Mouse (Mus musculus) heart, embryonic 11.5 days (tissue): Measurements from ENCODE around the gene Gm10644. TPM values are rescaled to one million over a fixed set of nuclear protein-coding genes. Genes with fewer than 3 reads are reported as not detected.

ENCODE experiments used
- ATAC-seq: fragments of 200-750 bp; cut with Nextera tagmentation; replicated peaks from 2 replicates; pipeline ENCODE4 v1.8.0; 2017; ENCODE audit warnings: moderate library complexity; ENCODE audit not compliant: insufficient number of reproducible peaks, low FRiP score, low TSS enrichment
- H3K27ac ChIP-seq: fragments of 300-500 bp; sonication (generic); 2 replicates; pipeline ENCODE4 v1.5.1; 2014; ENCODE audit warnings: mild to moderate bottlenecking, low read depth, low read length
- H3K27me3 ChIP-seq: fragments of 300-500 bp; sonication (generic); 2 replicates; pipeline ENCODE4 v1.6.1; 2014; ENCODE audit warnings: mild to moderate bottlenecking, low read length, mixed read lengths; ENCODE audit not compliant: control insufficient read depth, insufficient read depth
- H3K36me3 ChIP-seq: fragments of 300-500 bp; sonication (generic); 2 replicates; pipeline ENCODE4 v1.6.1; 2014; ENCODE audit warnings: mild to moderate bottlenecking, low read length, moderate library complexity, mixed read lengths; ENCODE audit not compliant: control insufficient read depth, insufficient read depth
- H3K4me1 ChIP-seq: fragments of 300-500 bp; sonication (generic); 2 replicates; pipeline ENCODE4 v1.6.1; 2014; ENCODE audit warnings: low read length; ENCODE audit not compliant: control insufficient read depth, insufficient read depth
- H3K4me2 ChIP-seq: fragments of 300-500 bp; sonication (generic); 2 replicates; pipeline ENCODE4 v1.6.1; 2014; ENCODE audit warnings: mild to moderate bottlenecking, moderate library complexity
- H3K4me3 ChIP-seq: fragments of 300-500 bp; sonication (generic); 2 replicates; pipeline ENCODE4 v1.5.1; 2014; ENCODE audit warnings: low read depth, low read length
- H3K9ac ChIP-seq: fragments of 300-500 bp; sonication (generic); 2 replicates; pipeline ENCODE4 v1.6.1; 2014; ENCODE audit warnings: mild to moderate bottlenecking, low read depth, low read length, moderate library complexity
- H3K9me3 ChIP-seq: fragments of 300-500 bp; sonication (generic); replicated peaks from 2 replicates; pipeline ENCODE4 v1.6.1; 2016; ENCODE audit warnings: low read length; ENCODE audit not compliant: control insufficient read depth
- WGBS: fragments of 180-500 bp; shearing (Covaris S2); extraction: QIAGEN DNeasy Blood & Tissue Kit; methylation state at CpG from one replicate; pipeline ENCODE4 v1.1.7; 2014; ENCODE audit not compliant: insufficient replicate concordance; 5-methylcytosine and 5-hydroxymethylcytosine counted together
- polyA plus RNA-seq: library from polyadenylated mRNA; unstranded; fragments of >200 nt; fragmentation: Nextera tagmentation; extraction: Ambion mirVana; gene quantifications from 2 replicates; pipeline ENCODE4 v1.2.1, GENCODE M21; 2014

Gene Gm10644
- polyA plus RNA-seq, 1 experiment from 2014 or later = 0.76 TPM

DNA sequence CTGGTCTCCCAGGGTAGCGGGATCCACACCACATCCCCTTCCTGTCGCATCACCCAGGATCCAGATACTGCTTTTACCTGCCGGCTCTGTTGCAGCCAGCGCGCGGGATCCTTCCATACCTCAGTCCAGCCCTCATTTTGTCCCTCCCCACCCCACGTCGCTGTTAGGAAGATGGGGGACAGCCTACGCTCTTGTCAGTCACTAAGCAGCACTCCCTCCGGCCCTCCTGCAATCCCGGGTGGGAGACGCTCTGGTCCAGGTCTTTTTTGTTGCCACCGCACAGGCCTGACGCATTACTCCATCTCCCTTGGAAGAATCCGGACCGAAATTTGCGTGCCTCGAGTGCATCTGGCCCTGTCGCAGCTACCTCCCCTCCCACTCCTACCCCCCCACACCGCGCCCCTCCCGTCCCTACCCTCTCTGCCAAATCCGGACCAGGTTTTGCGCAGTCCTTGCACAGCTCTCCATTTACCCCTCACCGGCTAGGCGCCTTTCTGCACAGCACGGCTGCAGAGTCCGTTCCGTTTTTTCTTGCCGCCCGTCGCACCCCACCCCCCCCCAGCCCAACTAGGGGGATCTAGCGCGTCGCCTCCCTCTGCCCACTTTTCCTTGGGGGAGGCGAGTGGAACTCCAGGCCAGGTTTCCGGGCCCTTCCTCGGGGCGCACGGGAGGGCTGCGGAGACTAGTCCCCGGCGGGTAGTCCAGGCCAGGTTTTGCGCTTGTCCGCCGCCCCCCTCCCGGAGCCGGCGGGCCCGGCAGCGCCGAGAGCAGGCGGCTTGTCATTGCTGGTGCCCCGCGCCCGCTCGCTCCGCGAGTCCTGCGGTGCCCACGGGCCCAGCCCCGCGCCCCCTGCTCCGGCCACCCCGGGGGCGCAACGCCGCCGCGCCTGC, 55.4 kb downstream of the Gm10644 start, which contains the start of gene Adgrl1:
Gene Adgrl1, plus strand, starts transcription at position 743 of the 890 bp plus-strand sequence.
- WGBS = under 1% methylated on average over 70 of the region's 70 CpGs
- H3K4me2 ChIP-seq = peak within 1 kb of the TSS; percentile 98
- peak within 1 kb of the TSS; percentile 89 for H3K4me3 ChIP-seq
- ATAC-seq = peak; percentile 81
- H3K9me3 ChIP-seq = no peaks in the 10 kb centered on the region
- H3K9ac ChIP-seq = peak within 1 kb of the TSS; percentile 88
- H3K27ac ChIP-seq = peak within 1 kb of the TSS; percentile 96
- H3K27me3 ChIP-seq = peaks cover 20% of the 10 kb centered on the region
- peaks cover 40% of the 10 kb centered on the region for H3K4me1 ChIP-seq
- H3K36me3 ChIP-seq = no peaks in the 10 kb centered on the region

DNA sequence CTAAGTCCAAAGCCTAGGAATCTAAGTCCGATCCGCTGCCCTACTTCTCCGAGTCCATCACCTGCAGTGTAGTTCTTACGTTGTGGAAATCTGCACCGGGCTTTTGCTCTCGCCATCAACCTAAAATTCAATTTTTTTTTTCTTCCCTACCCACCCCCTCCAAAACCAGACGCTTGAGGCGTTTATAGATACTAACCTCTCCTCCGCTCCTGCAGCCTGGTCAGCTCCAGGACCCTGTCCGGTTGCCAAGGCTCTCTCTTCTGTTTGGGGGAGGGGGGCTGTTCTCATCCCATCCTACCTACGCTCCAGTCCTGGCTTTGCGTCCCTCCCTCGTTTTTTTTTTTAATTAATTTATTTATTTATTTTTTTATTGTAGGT, 56.0 kb downstream of the Gm10644 start:
- peak; percentile 0; the same call in 1 of the 2 replicates for ATAC-seq
- no peaks in the 10 kb centered on the region for H3K9me3 ChIP-seq

DNA sequence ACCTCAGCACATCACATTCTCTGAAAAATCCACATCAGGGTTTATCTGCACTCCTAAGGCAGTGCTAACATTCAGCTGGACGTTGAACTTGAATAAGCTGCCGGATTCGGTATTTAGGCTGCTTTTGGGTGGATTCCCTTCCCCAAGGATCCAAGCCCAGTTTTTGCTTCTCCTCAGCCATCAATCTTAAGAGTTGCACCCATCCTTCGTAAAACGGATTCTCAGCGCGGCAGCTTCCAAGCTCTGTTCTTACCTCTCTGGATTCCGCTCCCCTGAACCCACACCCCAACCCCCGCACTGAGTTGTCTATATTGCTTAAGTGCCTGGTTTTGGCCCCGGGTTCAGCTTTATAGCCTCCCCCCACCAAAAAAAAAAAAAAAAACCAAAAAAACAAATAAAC, 56.5 kb downstream of the Gm10644 start:
- Histone ChIP-seq H3K4me1 (peaks cover 31% of the 10 kb centered on the region), H3K27ac (peak overlapping the region; percentile 96; the same call in 1 of the 2 replicates), H3K9ac (no peak overlapping the region), H3K4me2 (peak overlapping the region; percentile 98), H3K9me3 (no peaks in the 10 kb centered on the region), H3K36me3 (no peaks in the 10 kb centered on the region), H3K27me3 (peaks cover 27% of the 10 kb centered on the region), H3K4me3 (peak overlapping the region; percentile 89)
- WGBS = 8% methylated on average over 10 of the region's 10 CpGs
- ATAC-seq = no peak

More for the DNA sequence above, 56.0 kb downstream of the Gm10644 start:
- H3K4me3 ChIP-seq = peak overlapping the region; percentile 89
- peak overlapping the region; percentile 96 for H3K27ac ChIP-seq
- peak overlapping the region; percentile 88; the same call in 1 of the 2 replicates for H3K9ac ChIP-seq
- peak overlapping the region; percentile 98 for H3K4me2 ChIP-seq
- peaks cover 26% of the 10 kb centered on the region for H3K27me3 ChIP-seq
- H3K36me3 ChIP-seq = no peaks in the 10 kb centered on the region
- under 1% methylated on average over 13 of the region's 13 CpGs for WGBS
- H3K4me1 ChIP-seq = peaks cover 36% of the 10 kb centered on the region

DNA sequence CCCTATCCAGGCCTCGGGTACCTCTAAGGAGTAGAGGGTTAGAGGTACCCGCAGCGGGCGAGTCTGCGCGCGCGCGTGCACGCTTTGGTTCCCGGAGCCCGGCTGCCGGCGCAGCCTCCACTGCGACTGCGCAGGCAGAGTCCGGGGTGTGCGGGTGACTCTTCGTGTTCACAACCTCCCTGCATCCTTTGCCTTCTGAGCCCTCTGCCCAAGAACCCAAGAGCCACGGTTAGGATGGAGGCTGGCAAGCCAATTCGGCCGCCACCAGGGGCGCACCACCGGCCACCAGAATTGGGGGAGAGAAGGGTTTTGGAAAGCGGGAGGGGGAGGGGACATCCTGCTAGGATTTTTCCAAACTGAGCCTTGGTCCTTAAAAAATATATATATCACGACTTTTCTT, 57.8 kb downstream of the Gm10644 start:
- Histone ChIP-seq H3K4me1 (peaks cover 18% of the 10 kb centered on the region), H3K27ac (no peak overlapping the region), H3K4me3 (peak overlapping the region; percentile 29), H3K9ac (peak overlapping the region; percentile 22; the same call in 1 of the 2 replicates), H3K36me3 (no peaks in the 10 kb centered on the region), H3K27me3 (peaks cover 27% of the 10 kb centered on the region), H3K9me3 (no peaks in the 10 kb centered on the region), H3K4me2 (peak overlapping the region; percentile 66)
- 4% methylated on average over 26 of the region's 26 CpGs for WGBS
- ATAC-seq = no peak

DNA sequence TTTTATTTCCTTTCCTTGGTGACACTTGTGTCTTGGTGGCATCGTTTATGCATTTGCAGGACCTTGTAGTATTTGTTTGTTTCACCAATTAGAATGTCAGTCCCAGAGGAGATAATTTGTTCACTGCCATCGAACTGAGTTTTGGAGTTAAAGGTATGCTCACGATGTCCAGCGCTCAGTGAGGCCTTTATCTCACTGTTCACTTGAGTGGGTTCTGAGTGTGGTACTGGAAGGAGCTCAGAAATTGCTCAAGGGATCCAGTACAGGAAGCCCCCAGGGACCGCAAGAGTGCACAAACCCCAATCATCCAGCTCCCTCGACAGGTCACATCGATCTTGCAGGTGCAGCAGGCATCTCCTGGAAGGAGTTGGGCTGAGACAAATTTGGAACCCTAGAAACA, 58.5 kb downstream of the Gm10644 start:
- Histone ChIP-seq H3K36me3 (no peaks in the 10 kb centered on the region), H3K9me3 (no peaks in the 10 kb centered on the region), H3K4me2 (no peak overlapping the region), H3K27me3 (peaks cover 27% of the 10 kb centered on the region), H3K27ac (no peak overlapping the region), H3K9ac (no peak overlapping the region), H3K4me3 (no peak overlapping the region), H3K4me1 (peaks cover 11% of the 10 kb centered on the region; the same call in 1 of the 2 replicates)
- ATAC-seq = no peak
- 73% methylated on average over 7 of the region's 7 CpGs for WGBS

DNA sequence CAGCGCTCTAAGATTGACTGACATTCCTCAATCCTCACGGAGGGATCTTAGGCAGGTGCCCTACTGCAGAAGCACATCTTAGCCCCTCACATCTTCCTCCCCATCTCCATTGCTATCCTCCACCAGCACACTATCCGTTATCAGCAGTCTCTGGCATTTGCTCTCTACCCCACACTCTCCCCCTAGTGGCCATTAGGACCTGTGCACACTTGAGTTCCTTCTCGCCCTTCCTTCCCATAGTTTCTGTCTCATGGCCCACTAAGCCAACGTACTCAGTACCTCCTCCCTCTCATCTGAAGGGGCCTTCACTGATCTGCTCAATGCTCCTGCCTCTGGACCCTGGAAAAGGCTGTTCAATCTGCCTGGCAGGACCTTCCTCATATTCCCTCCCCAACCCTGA, 59.1 kb downstream of the Gm10644 start:
- H3K27me3 ChIP-seq = peaks cover 27% of the 10 kb centered on the region
- no peak overlapping the region for H3K4me3 ChIP-seq
- no peak for ATAC-seq
- H3K27ac ChIP-seq = no peak overlapping the region
- no peak overlapping the region for H3K9ac ChIP-seq
- H3K4me1 ChIP-seq = peaks cover 8% of the 10 kb centered on the region; the same call in 1 of the 2 replicates
- H3K4me2 ChIP-seq = no peak overlapping the region
- H3K9me3 ChIP-seq = no peaks in the 10 kb centered on the region
- 8% methylated on average over 5 of the region's 5 CpGs for WGBS
- no peaks in the 10 kb centered on the region for H3K36me3 ChIP-seq

DNA sequence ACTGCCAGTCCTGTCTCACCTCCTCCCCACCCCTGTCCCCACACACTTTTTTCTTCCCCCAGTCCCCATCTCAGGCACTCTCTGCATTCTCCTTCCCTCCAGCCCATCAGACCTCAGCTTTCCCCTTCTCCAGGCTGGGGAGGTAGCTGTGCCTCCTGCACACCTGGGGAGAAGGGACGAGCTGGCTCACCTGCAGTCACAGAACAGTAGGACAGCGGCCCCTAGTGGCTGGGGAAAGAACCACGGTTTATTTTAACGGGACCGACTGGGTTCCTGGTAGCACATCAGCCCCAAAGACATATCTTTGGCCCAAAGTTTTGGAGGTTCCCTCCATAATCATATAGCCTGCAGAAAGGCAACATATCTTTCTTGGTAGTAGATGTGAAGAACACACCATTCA, 61.1 kb downstream of the Gm10644 start:
- no peaks in the 10 kb centered on the region for H3K9me3 ChIP-seq

DNA sequence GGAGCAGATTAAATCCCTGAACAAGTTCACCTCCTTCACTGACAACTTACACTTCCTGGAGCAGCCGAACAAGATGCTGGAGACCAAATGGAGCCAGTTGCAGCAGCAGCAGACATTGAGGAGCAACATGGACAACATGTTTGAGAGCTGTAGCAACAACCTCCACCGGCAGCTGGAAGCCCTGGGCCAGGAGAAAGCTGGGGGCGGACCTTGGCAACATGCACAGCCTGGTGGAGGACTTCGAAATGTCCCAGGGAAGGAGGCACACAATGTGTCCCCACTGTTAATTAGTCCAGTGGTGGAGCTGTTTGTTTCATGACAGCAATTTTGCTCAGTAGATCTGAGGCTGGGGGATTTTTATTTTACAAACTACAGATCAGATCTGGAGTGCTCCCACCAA, 62.9 kb downstream of the Gm10644 start:
- Histone ChIP-seq H3K9ac (no peak overlapping the region), H3K27ac (no peak overlapping the region), H3K27me3 (peaks cover 25% of the 10 kb centered on the region), H3K9me3 (no peaks in the 10 kb centered on the region), H3K36me3 (no peaks in the 10 kb centered on the region), H3K4me2 (no peak overlapping the region), H3K4me1 (peaks cover 2% of the 10 kb centered on the region; the same call in 1 of the 2 replicates), H3K4me3 (no peak overlapping the region)
- ATAC-seq = no peak
- 55% methylated on average over 4 of the region's 4 CpGs for WGBS

More for the DNA sequence above, 61.1 kb downstream of the Gm10644 start:
- 4% methylated on average over 5 of the region's 5 CpGs for WGBS
- Histone ChIP-seq H3K27me3 (peaks cover 27% of the 10 kb centered on the region), H3K4me2 (no peak overlapping the region), H3K4me3 (no peak overlapping the region), H3K36me3 (no peaks in the 10 kb centered on the region), H3K4me1 (peaks cover 8% of the 10 kb centered on the region; the same call in 1 of the 2 replicates), H3K9ac (no peak overlapping the region), H3K27ac (no peak overlapping the region)
- ATAC-seq = no peak
